Mouse (Mus musculus) c-Kit-positive CD71-positive TER-119-positive erythroid progenitor cells, embryonic 14.5 days (primary cell): Measurements from ENCODE around the gene Cwc22.

ENCODE experiments used
- DNase-seq: peaks from one replicate; pipeline ENCODE4 v3.0.0-alpha.2; 2013; ENCODE audit warnings: low spot score

The Cwc22 gene

GRCm38 (mm10) chr2:77925187-77925924 lies 20.8 kb downstream of the Cwc22 start:
- DNase-seq: no peak

GRCm38 (mm10) chr2:77924003-77924402 lies 22.2 kb downstream of the Cwc22 start:
- no peak for DNase-seq

GRCm38 (mm10) chr2:77923182-77923581 lies 23.0 kb downstream of the Cwc22 start:
- DNase-seq: no peak

DNA sequence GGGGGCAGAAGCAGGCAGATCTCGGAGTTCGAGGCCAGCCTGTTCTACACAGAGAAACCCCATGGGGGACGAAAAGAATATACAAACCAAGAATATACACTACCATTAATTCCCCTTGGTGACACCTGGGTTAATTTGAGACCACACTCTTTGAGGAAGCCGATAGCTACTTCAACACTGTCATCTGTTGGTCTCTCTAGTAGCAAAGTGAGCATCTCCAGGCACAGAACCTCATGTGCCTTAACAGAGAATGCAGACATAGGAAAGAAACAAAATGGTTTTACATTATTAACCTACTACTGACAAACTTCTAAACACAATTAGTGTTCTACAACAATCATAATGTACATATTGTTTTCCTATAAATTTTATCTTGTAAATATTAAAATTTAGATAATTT lies 24.9 kb downstream of the Cwc22 start:
- DNase-seq: no peak

- no peak for DNase-seq
Measured at GRCm38 (mm10) chr2:77920621-77921020, 25.6 kb downstream of the Cwc22 start.

DNA sequence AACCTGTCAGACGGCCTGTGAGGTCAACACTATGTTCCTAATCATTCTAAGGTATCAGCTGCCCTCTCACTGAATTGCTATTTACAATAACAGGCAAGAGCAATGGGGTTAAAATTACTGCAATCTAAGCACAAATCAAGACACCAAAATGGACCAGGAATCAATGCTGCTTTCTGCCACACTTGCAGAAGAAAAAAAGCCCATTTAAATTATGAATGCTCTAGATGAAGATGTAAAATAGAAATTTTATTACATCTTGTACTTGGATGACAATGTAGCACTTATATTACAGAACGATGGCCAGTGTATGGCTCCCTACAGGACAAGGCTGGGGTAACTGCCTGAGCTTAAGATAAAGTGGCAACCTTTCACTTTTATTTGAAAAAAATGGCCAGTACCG lies 27.7 kb downstream of the Cwc22 start:
- no peak for DNase-seq

GRCm38 (mm10) chr2:77918006-77918405 lies 28.2 kb downstream of the Cwc22 start:
- no peak for DNase-seq

GRCm38 (mm10) chr2:77917360-77917734 lies 28.8 kb downstream of the Cwc22 start:
- DNase-seq: no peak

GRCm38 (mm10) chr2:77916586-77917359 lies 29.4 kb downstream of the Cwc22 start:
- DNase-seq: no peak

GRCm38 (mm10) chr2:77915187-77915586 lies 31.0 kb downstream of the Cwc22 start:
- no peak for DNase-seq

- no peak for DNase-seq
Measured at GRCm38 (mm10) chr2:77913628-77914027, 32.5 kb downstream of the Cwc22 start.

- DNase-seq: no peak
Measured at GRCm38 (mm10) chr2:77912197-77912596, 34.0 kb downstream of the Cwc22 start.

- no peak for DNase-seq
Measured at GRCm38 (mm10) chr2:77911452-77911851, 34.7 kb downstream of the Cwc22 start.

- DNase-seq: no peak
Measured at GRCm38 (mm10) chr2:77910216-77910615, 36.0 kb downstream of the Cwc22 start.

GRCm38 (mm10) chr2:77907164-77907563 lies 39.0 kb downstream of the Cwc22 start:
- DNase-seq: no peak

DNA sequence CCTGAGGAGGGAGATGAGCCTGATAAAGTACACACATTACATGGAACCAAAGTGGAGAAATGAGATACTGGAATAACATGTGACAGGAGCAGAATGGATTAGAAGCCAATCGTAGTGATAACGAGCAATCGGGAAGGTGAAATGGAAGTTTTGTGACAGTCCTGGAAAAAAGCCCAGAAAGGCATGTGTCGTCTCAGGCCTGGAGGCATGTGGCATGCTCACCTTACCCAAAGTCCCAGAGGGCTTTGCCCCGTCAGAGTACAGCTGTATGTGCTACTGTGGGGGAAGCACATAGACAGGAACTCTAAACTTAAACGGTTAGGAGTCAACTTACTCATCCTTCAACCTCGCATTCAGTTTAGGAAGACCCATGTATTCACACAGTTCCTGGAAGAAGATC lies 41.2 kb downstream of the Cwc22 start:
- no peak for DNase-seq

GRCm38 (mm10) chr2:77904495-77904894 lies 41.7 kb downstream of the Cwc22 start:
- DNase-seq: no peak

DNA sequence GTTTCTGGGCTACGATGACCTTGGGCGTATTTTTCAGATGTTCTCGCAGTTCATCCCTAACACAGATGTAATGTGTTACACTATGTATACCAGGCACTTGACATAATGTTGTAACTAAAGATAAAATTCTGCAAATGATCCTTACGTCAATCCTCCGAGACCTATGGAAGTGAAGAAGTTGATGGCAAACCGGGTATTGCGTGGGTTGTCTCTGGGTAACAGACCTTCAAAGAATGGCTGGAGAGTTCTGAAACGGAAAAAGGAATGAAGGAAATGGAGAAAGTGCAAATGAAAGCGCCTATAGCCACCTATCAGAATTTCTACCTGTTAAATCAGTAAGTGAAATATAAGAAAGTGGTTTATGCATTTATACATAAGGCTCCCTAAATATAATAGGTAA lies 42.2 kb downstream of the Cwc22 start:
- no peak for DNase-seq

DNA sequence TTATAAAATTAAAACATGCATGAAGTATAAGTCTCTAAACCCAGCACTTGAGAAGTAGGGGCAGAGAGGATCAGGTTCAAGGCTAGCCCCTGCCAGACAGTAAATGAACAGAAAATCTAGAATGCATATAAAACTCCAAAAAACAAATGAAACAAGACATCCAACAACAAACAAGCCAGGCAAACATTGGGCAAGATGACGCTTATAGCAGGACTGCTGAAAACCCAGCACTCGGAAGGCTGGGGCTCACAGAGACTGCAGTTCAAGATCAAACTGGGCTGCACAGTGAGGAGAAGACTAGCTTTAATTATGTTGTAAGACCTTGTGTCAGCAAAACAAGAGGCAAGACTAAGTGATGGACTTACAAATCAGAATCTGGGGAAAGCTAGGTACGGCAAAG lies 43.1 kb downstream of the Cwc22 start:
- no peak for DNase-seq

GRCm38 (mm10) chr2:77901269-77901668 lies 44.9 kb downstream of the Cwc22 start:
- no peak for DNase-seq

DNA sequence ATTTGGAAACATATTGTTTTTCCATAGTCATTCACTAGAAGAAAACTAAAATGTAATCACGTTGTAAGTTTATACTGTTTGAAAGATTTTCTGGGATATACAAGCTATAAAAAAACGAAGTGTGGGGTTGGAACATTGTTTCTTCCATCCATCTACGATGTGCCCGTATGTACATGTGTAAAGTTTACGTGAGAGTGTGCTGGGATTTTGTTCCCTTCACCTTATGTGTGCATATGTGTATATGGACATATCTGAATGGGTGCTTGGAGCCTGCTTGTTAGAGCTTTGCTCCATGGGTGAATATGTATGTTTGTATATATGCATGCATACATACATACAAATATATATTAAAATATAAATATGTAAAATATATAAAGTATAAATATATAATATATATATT lies 45.4 kb downstream of the Cwc22 start:
- no peak for DNase-seq

- DNase-seq: no peak
Measured at GRCm38 (mm10) chr2:77900111-77900510, 46.1 kb downstream of the Cwc22 start.

DNA sequence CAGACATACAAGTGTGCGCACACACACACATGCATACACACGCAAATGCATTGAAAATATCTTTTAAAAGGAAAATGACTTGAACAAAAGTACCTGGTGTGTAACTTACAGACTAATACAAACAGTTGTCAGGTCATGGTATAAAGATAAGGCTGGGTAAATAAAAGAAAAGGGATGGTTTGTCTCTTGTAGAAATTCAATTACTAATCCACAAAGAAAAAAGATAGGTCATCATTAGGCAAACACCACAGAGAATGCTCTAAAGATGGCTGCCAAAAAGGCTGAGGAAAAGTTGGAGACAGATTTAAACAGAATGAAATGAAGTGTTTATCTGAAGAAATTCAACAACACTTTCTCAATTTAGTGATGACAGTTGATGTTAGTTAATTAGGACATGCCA lies 47.7 kb downstream of the Cwc22 start:
- DNase-seq: no peak

DNA sequence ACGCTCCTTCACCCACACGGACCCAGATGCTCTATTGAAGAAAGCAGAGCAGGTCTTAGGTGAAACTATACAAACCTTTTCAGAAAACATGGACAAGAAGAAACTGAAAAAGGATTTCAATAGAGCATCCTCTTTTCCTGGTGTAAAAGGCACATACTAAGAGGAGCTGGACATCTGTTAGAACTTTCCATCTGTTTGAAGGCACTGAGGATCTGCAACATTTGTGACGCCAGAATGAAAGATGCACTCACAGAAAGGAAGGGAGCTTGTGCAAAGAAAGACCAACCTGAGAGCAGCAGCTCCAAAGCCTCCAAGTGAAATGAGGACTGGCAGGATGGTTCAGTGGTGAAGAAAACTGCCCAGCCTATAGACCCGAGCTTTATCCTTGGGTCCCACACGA lies 48.2 kb downstream of the Cwc22 start:
- DNase-seq: no peak
